ENCODE assay signal across 9 mouse cellular contexts in the genomic region with DNA sequence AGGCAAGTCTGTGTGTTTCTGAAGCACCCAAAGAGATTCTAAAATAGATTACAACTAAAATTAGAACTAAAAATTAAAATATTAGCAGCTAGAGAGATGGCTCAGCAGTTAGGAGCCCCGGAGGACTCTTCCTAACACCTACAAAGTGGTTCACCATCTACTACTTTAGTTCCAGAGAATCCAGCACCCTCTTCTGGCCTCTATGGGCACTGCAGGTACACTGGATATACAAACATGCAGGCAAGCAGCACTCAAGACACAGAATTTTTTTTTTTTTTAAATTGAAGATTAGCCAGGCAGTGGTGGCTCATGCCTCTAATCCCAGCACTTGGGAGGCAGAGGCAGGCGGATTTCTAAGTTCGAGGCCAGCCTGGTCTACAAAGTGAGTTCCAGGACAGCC. TPM values are rescaled to one million over a fixed set of nuclear protein-coding genes. Genes with fewer than 3 reads are reported as not detected.
DNase-seq lines count a peak whose midpoint lies in the region; ATAC-seq lines count a peak whose summit lies in the region.
"Had no signal": no experiment of that assay in that cellular context is flagged by ENCODE, and none has a peak within 500 bp of the region (broad histone marks: within the 10 kb centered on the region; RNA-seq: fewer than 3 reads in every experiment).

No protein-coding gene starts in this region.

- H3K4me2 ChIP-seq in heart, embryonic 11.5 days: no peak overlapping the region
- H3K4me2 ChIP-seq in liver, embryonic 13.5 days: no peak overlapping the region
- H3K4me2 ChIP-seq: embryonic facial prominence, embryonic 15.5 days had no signal

- H3K27ac ChIP-seq in heart, embryonic 11.5 days (ENCODE audit: low read depth, low read length): no peak overlapping the region
- H3K27ac ChIP-seq in liver, embryonic 13.5 days: no peak overlapping the region
- H3K27ac ChIP-seq: embryonic facial prominence, embryonic 15.5 days had no signal

- no peak overlapping the region for H3K4me3 ChIP-seq in heart, embryonic 11.5 days (ENCODE audit: low read depth, low read length)
- no peak overlapping the region for H3K4me3 ChIP-seq in liver, embryonic 13.5 days (replicated peaks)
- H3K4me3 ChIP-seq: embryonic facial prominence, embryonic 15.5 days had no signal

- H3K9ac ChIP-seq in heart, embryonic 11.5 days (ENCODE audit: low read depth, low read length): no peak overlapping the region
- no peak overlapping the region for H3K9ac ChIP-seq in liver, embryonic 13.5 days
- H3K9ac ChIP-seq: embryonic facial prominence, embryonic 15.5 days had no signal

- no peaks in the 10 kb centered on the region for H3K27me3 ChIP-seq in heart, embryonic 11.5 days (ENCODE audit: control insufficient read depth, insufficient read depth, low read length)
- H3K27me3 ChIP-seq in liver, embryonic 13.5 days: no peaks in the 10 kb centered on the region
- H3K27me3 ChIP-seq: embryonic facial prominence, embryonic 15.5 days had no signal

- 88% methylated on average over 3 of the region's 3 CpGs for WGBS in heart, embryonic 11.5 days (ENCODE audit: insufficient replicate concordance)
- 71% methylated on average over 3 of the region's 3 CpGs for WGBS in liver, embryonic 13.5 days (ENCODE audit: insufficient replicate concordance)

- H3K4me1 ChIP-seq in heart, embryonic 11.5 days (ENCODE audit: control insufficient read depth, insufficient read depth, low read length): no peaks in the 10 kb centered on the region
- no peaks in the 10 kb centered on the region for H3K4me1 ChIP-seq in liver, embryonic 13.5 days (replicated peaks)
- H3K4me1 ChIP-seq: embryonic facial prominence, embryonic 15.5 days had no signal

- peaks cover 46% of the 10 kb centered on the region for H3K36me3 ChIP-seq in heart, embryonic 11.5 days (ENCODE audit: control insufficient read depth, insufficient read depth, low read length)
- peaks cover 94% of the 10 kb centered on the region for H3K36me3 ChIP-seq in liver, embryonic 13.5 days

- no peak for ATAC-seq in heart, embryonic 11.5 days (replicated peaks; ENCODE audit: insufficient number of reproducible peaks, low FRiP score, low TSS enrichment)
- peak; percentile 45; the same call in 1 of the 2 replicates for ATAC-seq in common myeloid progenitor, adult 5-6 weeks (replicated peaks; ENCODE audit: low read depth, poor library complexity, severe bottlenecking)
- ATAC-seq in liver, embryonic 13.5 days (ENCODE audit: low read depth): no peak

- intact Hi-C loops in heart, postnatal 10 days (cut with DNase I): loop anchor here (5.0 kb wide), 1 partner anchor 34 kb away; no protein-coding TSS in a partner anchor

- no peaks in the 10 kb centered on the region for H3K9me3 ChIP-seq in heart, embryonic 11.5 days (replicated peaks; ENCODE audit: control insufficient read depth, low read length)
- no peaks in the 10 kb centered on the region for H3K9me3 ChIP-seq in liver, embryonic 13.5 days (replicated peaks)
- H3K9me3 ChIP-seq: embryonic facial prominence, embryonic 15.5 days had no signal

- DNase-seq in heart, postnatal 10 days: peak; percentile 21 to 55
- DNase-seq in testis, postnatal 10 days (ENCODE audit: low spot score): peak; percentile 63
- DNase-seq in testis, postnatal 14 days (ENCODE audit: low spot score): no peak
- peak; percentile 55 for DNase-seq in liver, embryonic 13.5 days
- DNase-seq in thymus, postnatal 25 days: peak; percentile 53
- no peak for DNase-seq in layer of hippocampus, postnatal 36 days

RNA-seq across cellular contexts. Expression of a gene that starts 8.1 kb away (rescaled TPM):
- 1 to 10 TPM; 5.9 to 7.3 TPM for total RNA-seq in heart, postnatal 10 days (2021)
- polyA plus RNA-seq in heart, embryonic 11.5 days (2014; fragmentation: Nextera tagmentation; extraction: Ambion mirVana): 3.5 and 4.0 TPM in 2 replicates
- 0.14 TPM in 1 of 2 replicates, not detected in the other for total RNA-seq in common myeloid progenitor, adult 5-6 weeks (2017)
- 0.83 and 1.3 TPM in 2 replicates for polyA plus RNA-seq in liver, embryonic 13.5 days (2015; fragmentation: Nextera tagmentation; extraction: Ambion mirVana)
- total RNA-seq in layer of hippocampus, postnatal 36 days (2021): 1 to 10 TPM; 8.1 to 8.8 TPM

RNA-seq across cellular contexts. Expression of a gene that starts 8.8 kb away (rescaled TPM):
- 100 to 1,000 TPM; 112 TPM for total RNA-seq in heart, postnatal 10 days (2021)
- polyA plus RNA-seq in heart, embryonic 11.5 days (2014; fragmentation: Nextera tagmentation; extraction: Ambion mirVana): 137 and 153 TPM in 2 replicates
- 719 and 742 TPM in 2 replicates for total RNA-seq in common myeloid progenitor, adult 5-6 weeks (2017)
- polyA plus RNA-seq in liver, embryonic 13.5 days (2015; fragmentation: Nextera tagmentation; extraction: Ambion mirVana): 99.8 and 102 TPM in 2 replicates
- total RNA-seq in layer of hippocampus, postnatal 36 days (2021): 100 to 1,000 TPM; 145 to 147 TPM

RNA-seq across cellular contexts. Expression of a gene that starts 45.8 kb away (rescaled TPM):
- total RNA-seq in heart, postnatal 10 days (2021): 10 to 100 TPM; 22.1 to 23.5 TPM
- polyA plus RNA-seq in heart, embryonic 11.5 days (2014; fragmentation: Nextera tagmentation; extraction: Ambion mirVana): 37.2 and 43.8 TPM in 2 replicates
- 68.7 and 73.2 TPM in 2 replicates for total RNA-seq in common myeloid progenitor, adult 5-6 weeks (2017)
- polyA plus RNA-seq in liver, embryonic 13.5 days (2015; fragmentation: Nextera tagmentation; extraction: Ambion mirVana): 32.8 and 37.7 TPM in 2 replicates
- 10 to 100 TPM; 43.4 to 45.5 TPM for total RNA-seq in layer of hippocampus, postnatal 36 days (2021)

RNA-seq across cellular contexts. Expression of a gene that starts 58.1 kb away (rescaled TPM):
- 10 to 100 TPM; 59.0 to 59.5 TPM for total RNA-seq in heart, postnatal 10 days (2021)
- 60.6 and 69.8 TPM in 2 replicates for polyA plus RNA-seq in heart, embryonic 11.5 days (2014; fragmentation: Nextera tagmentation; extraction: Ambion mirVana)
- total RNA-seq in common myeloid progenitor, adult 5-6 weeks (2017): 25.5 and 45.0 TPM in 2 replicates
- 19.7 and 21.4 TPM in 2 replicates for polyA plus RNA-seq in liver, embryonic 13.5 days (2015; fragmentation: Nextera tagmentation; extraction: Ambion mirVana)
- 10 to 100 TPM; 75.3 to 78.4 TPM for total RNA-seq in layer of hippocampus, postnatal 36 days (2021)

RNA-seq across cellular contexts. Expression of a gene that starts 59.7 kb away (rescaled TPM):
- not detected for total RNA-seq in heart, postnatal 10 days (2021)
- 0.29 and 0.45 TPM in 2 replicates for polyA plus RNA-seq in heart, embryonic 11.5 days (2014; fragmentation: Nextera tagmentation; extraction: Ambion mirVana)
- 0.23 TPM in 1 of 2 replicates, not detected in the other for total RNA-seq in common myeloid progenitor, adult 5-6 weeks (2017)
- not detected in 2 replicates for polyA plus RNA-seq in liver, embryonic 13.5 days (2015; fragmentation: Nextera tagmentation; extraction: Ambion mirVana)
- under 1 TPM; 0.13 to 0.15 TPM for total RNA-seq in layer of hippocampus, postnatal 36 days (2021)
- polyA plus RNA-seq: embryonic facial prominence, embryonic 15.5 days had no signal

Comparison
In these comparisons a context has a peak if more than half of its experiments do, and no peak if none do; other contexts are left out.
1. DNase-seq: peak in heart, postnatal 10 days (2 of 2), testis, postnatal 10 days (single experiment), liver, embryonic 13.5 days (single experiment) and thymus, postnatal 25 days (single experiment); none in testis, postnatal 14 days (single experiment) and layer of hippocampus, postnatal 36 days (0 of 2).